Mouse (Mus musculus): ENCODE data around the gene Pygo2.

Gene Pygo2

DNA sequence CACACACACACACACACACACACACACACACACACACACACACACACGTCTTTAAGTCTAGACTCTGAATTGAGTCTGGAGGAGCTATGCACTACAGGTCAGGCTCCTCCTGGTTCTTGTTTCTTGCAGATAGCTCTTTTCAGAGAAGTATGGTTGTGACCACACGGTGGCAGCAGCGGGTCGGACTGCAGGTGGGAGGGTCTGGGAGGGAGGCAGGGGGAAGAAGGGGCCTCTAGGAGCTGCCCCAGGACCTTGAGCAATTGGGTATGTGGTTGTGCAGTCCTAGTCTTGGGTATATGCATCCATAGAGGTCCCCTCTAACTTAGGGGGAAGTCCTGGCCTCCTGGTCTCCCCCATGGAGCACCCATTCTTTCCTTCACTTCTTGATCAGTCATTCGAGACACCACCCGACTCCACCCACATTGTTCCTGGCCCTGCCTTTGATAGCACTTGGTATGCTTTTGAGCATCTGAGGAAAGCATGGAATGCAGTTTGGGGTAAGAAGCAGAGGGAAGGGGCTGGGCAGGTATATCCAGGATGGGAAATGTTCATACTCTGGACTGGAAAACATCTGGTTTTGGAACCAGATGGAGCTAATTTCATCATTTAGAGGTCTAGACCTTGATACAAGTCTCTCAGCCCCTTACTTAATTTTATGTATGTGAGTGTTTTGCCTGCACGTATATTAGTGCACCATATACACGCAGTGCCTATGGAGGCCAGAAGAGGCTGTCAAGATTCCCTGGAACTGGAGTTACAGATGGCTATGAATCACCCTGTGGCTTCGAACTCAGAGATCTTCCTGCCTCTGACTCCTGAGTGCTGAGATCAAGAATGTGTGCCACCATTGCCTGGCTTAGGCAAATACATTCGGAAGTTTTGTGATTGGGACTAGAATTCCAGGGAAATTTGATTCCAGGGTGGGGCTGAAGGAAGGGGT lies 27.0 kb downstream of the Pygo2 start:
- in situ Hi-C loops (cut with MboI) = no loop called here

DNA sequence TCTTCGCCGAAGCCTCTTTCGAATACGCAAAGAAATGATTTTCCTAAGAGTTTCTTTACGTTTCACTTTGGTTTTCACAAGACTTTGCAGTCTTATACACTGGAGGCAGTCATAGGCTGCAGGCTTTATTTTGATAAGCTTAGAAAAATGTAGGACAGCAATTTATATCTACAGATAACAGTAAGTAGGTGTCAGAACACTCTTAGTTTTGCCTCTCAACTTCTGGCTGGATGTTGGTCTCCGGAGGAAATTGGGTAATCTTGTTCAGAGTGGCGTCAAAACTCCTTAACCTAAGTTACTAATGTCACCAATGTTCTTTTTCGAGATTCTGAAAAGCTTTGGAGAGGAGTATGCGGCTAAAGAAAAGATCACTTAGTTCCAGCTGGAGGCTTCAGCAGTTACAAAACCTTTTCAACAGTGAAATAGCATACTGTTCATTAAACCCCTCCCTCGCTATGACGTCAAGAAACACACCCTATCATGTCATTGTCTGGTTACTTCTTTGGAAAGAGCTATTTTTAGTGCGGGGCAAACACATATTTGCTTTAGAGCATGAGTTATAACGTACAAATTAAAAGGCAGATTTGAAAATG lies 28.5 kb downstream of the Pygo2 start:
- in situ Hi-C loops (cut with MboI) = no loop called here

DNA sequence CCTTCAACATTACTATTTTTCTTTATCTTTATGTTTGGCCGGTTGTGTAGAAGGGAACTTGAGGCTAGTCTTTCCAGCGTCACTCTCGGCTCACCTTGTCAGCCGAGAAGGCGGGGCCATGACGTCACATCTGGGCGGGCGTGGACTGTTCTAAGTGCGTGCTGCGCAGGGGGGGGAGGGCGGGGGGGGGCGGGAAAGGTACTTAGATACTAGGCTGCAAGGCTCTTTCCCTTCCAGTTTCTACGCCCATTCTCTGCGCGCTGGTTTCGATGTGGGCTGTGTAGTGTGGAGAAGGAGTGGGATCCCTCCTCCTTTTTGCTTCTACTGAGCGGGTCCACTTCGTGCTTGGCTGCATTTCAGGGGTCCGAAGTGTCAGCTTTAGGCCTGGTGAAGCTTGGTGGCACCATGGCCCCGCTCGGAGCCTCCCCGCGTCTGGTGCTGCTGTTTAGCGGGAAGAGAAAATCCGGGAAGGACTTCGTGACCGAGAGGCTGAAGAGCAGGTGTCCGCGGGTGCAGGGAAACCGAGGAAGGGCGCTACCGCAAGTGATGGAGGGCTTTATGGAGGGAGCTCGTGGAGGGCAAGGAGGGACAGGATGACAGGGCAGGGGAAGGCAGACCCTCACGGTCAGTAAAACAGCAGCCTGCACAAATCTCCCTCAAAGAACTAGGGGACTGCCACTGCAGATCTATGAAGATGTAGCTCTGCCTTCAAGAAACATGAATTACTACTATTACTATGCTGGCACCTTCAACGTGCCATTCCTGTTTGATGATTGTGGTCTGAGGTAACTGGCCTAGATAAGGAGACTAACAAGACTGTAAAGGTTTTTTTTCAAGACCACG lies 29.2 kb downstream of the Pygo2 start:
- in situ Hi-C loops (cut with MboI) = no loop called here

DNA sequence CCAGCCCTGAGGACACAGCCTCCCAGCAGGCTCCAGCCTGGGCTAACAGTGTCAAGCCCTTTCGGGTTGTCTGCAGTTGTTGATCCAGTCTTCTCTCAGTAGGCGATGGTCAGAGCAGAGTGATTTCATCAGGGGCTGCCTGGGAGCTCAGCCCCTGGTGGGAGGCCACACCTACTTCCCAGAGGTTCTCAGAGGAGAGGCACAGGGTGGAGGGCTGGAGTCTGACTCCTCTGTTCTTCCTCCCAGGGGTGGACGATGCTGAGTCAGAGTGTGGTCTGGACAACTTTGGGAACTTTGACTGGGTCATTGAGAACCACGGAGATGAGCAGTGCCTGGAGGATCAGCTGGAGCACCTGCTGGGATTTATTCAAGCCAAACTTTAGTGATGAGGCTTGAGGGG lies 38.3 kb downstream of the Pygo2 start:
- in situ Hi-C loops (cut with MboI) = no loop called here

DNA sequence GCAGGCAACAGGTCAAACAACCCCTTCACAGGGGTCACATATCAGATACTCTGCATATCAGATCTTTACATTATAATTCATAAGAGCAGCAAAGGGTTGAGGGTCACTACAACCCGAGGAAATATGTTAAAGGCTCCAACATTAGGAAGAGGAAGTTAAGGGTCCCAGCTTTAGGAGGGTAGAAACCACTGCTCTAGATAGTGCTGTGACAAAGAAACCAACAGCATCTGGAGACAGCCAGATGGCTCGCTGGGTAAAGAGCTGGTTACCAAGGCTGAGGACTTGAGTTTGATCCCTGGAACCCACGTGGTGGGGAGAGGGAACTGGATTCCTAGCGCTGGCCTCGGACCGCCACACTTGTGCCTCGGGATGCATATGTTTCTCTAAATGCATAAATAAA lies 42.3 kb downstream of the Pygo2 start:
- in situ Hi-C loops (cut with MboI) = no loop called here

DNA sequence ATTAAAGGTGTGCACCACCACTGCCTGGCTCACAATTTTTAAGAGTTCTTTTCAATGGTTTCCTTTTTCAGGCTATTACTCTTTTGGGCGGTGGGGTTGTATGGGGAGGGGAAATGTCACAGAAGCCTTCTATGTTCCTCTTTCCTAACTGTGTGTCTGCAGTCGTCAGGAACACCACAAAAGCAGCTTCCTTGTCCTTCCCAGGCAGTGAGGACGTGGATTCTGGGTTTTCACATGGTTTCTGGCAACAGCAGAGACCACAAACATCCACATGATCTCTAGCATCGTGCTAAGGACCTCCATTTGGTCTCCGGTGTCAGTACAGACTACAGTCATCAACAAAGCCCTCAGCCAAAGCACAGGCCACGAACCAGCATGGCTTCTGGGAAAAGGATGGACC lies 43.8 kb downstream of the Pygo2 start:
- in situ Hi-C loops (cut with MboI) = no loop called here

DNA sequence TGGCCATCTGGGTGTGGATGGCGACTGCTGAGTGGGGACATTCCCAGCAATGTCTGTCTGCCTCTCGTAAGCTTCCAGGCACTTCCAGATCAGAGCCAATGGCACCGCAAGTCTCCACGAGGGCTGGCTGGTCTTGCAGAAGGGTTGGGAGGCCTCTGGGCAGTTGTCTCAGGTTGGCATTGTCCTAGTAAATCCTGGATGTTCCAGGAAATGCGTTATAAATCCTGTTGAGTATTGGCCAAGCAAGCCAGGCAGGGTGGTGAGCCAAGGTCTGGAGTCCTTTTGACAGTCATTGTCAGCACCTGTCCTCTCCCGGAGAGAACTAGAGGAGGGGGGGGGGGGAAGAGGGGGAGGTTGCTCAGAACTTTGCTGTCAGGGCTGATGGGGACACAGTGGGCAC lies 49.0 kb downstream of the Pygo2 start:
- in situ Hi-C loops (cut with MboI) = no loop called here

DNA sequence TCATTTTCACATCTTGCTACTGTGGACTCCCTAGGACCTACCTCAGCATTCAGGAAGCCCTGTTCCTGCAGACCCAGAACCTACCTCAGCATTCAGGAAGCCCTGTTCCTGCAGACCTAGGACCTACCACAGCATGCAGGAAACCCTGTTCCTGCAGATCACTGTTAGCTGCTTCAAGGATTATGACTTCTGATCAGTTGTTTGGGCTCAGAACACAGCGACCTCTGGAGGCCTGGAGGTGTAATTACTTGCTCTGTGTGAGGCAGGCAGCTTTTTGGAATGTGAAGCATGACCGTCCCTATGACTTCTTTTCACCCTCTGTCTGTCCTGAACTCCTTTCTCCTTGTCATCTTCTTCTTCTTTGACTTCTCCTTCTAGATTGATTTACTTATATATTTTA lies 51.5 kb downstream of the Pygo2 start:
- in situ Hi-C loops (cut with MboI) = loop anchor here (10.0 kb wide), 1 partner anchor 137 kb away; the partner anchor contains the start of gene Adam15

DNA sequence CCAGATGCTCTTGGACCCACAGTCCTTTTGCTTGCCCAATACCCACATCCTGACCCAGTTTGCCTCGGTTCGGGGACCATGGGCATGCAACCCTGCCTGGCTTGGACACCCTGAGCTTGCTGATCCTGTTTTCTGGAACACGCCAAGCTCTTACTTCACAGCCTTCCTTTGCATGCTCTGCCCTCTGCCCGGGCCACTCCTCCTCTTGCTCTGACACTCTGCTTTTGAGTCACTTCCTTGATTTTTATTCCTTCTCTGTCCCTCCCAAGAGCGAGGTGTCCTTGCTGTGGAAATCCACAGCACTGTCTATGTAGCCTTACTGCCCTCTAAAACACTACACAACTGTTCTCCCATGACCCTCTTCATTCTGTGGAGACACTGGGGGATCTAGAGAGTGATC lies 52.2 kb downstream of the Pygo2 start:
- in situ Hi-C loops (cut with MboI) = loop anchor here (10.0 kb wide), 1 partner anchor 137 kb away; the partner anchor contains the start of gene Adam15
